Mouse (Mus musculus) liver, adult 2 months (tissue): ENCODE results near the gene 4930524B15Rik.
"Not testable (repeated sequence)": the region's sequence is repeated elsewhere in the genome, so short reads cannot be mapped to it uniquely, and the experiment has no call there.

ENCODE experiments used
- CTCF ChIP-seq: fragments of 200-500 bp; IDR thresholded peaks from 2 replicates; pipeline ENCODE4 v1.5.1; 2011; ENCODE audit warnings: low read depth, low read length, control low read depth
- POLR2A ChIP-seq: fragments of 200-500 bp; IDR thresholded peaks from 2 replicates; pipeline ENCODE4 v1.6.1; 2011; ENCODE audit warnings: low read length, control low read depth; ENCODE audit not compliant: insufficient read depth; ENCODE audit errors: extremely low read depth

DNA sequence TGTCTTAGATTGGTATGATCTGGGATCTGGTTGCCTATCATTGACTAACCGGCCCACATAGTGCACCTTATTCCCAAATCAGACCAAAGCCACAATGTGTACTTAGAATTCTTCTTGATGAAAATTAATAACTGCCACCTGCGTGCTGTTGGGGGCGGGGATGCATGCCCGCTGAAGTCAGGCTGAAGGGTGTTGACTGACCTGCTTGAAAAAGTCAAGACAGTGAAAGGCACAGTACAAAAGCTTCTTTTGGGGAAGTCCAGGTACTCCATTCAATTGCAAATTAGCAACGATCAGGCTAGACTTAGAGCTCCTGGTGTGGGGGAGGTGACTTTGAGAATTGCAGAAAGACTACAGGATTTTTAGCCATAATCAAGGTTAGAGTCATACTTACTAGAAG lies 14.7 kb downstream of the 4930524B15Rik start:
- not testable (repeated sequence) for TF ChIP-seq CTCF, POLR2A
